Mouse (Mus musculus) adrenal gland, adult 18-20 months (tissue): ENCODE results near the gene Cdc14a. TPM values are rescaled to one million over a fixed set of nuclear protein-coding genes. Genes with fewer than 3 reads are reported as not detected.

ENCODE experiments used
- DNase-seq, 2 experiments: peaks; one replicate each; pipeline ENCODE4 v3.0.0; 2021 to 2022; ENCODE audit warnings: low spot score in 2 of 2
- total RNA-seq, 2 experiments: library from RNA; stranded (reverse); gene quantifications; 1 replicate in 1 of 2; 2 replicates in 1 of 2; pipeline ENCODE4 v1.2.3; 2021

Cdc14a gene
- total RNA-seq, 2 experiments from 2014 or later: 8.3 to 9.7 TPM

- DNase-seq: no peak
Observed at GRCm38 (mm10) chr3:116283996-116284395, 139.8 kb downstream of the Cdc14a start.

DNA sequence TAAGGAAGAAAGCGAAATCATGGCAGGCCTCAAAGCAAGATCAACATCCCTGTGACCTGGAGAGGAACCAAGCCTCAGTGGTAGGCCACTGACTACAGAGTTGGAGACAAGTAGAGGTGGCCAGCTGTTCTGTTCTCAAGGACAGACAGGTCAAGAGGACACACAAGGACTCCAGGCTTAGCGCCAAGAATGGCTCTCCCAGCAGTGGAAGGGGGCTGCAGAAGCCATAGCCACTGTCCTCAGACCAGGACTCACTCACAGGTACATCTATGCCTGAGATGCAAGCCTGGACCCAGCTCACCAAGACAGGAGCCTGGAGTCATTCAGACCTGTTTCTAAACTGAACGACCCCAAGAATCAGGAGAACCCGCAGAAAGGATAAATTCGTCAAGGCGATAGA lies 142.2 kb downstream of the Cdc14a start:
- no peak for DNase-seq

GRCm38 (mm10) chr3:116277146-116277545 lies 146.7 kb downstream of the Cdc14a start:
- no peak for DNase-seq

GRCm38 (mm10) chr3:116271679-116272078 lies 152.2 kb downstream of the Cdc14a start:
- no peak for DNase-seq

GRCm38 (mm10) chr3:116267036-116267654 lies 156.7 kb downstream of the Cdc14a start:
- DNase-seq: no peak

GRCm38 (mm10) chr3:116266360-116266759 lies 157.5 kb downstream of the Cdc14a start:
- DNase-seq: no peak

DNA sequence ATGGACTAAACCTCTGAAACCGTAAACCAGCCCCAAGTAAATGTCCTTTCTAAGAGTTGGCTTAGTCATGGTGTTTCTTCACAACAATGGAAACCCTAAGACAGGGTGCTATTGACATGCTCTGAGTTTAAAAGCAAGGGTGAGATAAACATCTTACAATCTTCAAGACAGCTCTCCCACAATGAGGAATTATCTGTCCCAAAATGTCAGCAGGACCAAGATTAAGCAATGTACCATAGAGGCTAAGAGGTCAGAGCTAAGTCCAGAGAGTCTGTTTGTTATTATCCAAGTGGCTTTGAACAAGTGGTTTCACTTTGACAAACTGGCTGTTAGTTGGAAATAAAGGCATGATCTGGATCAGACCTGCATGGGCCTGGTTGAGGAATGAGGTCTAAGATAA lies 159.9 kb downstream of the Cdc14a start:
- no peak for DNase-seq

GRCm38 (mm10) chr3:116263061-116263460 lies 160.8 kb downstream of the Cdc14a start:
- no peak for DNase-seq

DNA sequence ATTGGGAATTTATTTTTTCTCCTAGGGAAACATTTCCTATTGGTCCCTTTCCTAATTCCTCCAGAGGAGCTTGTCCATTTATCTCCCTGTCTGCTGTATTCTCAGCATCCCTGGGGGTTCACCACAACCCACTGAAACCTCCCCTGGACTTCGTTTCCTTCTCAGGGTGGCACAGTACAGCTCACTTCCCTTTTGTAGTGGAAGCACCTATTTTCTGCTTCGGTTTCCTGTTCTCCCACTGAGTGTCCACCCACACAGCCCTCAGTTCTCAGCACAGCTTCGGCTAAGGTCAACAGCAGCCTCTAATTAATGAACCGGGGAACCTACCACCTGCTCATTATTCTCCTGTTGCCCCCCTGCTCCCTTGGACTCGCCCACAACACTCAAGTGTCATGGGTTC lies 167.7 kb downstream of the Cdc14a start:
- no peak for DNase-seq

- DNase-seq: peak in 1 of 2 experiments; percentile 27
Observed at GRCm38 (mm10) chr3:116253077-116253531, 170.7 kb downstream of the Cdc14a start, which contains the start of gene Gpr88. Gpr88 (minus strand) TSS chr3:116253503.

DNA sequence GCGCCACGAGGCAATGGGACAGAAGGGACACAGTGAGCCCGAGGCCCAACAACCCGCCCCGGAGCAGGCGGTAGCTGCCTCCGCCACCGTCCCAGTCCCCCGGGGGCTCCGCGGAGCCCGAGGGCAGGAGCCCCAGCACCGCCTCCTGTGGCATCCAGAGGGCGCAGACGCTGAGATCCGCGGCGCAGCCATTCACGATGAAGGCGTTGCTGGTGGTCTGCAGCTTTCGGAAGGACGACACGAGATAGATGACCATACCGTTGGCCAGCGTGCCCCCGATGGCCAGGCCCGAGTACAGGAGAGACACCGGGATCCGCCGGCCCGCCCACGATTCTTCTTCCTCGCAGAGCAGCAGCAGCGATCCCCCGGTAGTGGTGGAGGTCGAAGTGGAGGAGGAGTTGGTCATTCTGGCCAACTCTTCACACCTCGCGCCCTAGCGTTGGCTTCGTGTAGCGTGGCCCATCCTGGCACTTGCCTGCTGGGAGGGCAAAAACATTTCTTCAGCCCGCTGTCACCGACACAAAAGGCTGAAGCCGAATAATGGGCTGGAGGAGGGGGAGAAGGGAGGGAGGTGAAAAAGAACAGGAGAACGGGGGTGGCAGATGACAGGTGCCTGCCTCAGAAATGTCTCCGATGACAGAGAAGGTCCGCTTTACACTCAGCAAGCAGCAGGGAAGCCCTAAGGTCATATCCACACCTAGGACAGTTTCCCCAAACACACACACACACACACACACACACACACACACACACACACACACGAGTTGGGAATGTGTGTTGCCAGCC lies 171.4 kb downstream of the Cdc14a start:
- peak in 1 of 2 experiments; percentile 5 for DNase-seq

DNA sequence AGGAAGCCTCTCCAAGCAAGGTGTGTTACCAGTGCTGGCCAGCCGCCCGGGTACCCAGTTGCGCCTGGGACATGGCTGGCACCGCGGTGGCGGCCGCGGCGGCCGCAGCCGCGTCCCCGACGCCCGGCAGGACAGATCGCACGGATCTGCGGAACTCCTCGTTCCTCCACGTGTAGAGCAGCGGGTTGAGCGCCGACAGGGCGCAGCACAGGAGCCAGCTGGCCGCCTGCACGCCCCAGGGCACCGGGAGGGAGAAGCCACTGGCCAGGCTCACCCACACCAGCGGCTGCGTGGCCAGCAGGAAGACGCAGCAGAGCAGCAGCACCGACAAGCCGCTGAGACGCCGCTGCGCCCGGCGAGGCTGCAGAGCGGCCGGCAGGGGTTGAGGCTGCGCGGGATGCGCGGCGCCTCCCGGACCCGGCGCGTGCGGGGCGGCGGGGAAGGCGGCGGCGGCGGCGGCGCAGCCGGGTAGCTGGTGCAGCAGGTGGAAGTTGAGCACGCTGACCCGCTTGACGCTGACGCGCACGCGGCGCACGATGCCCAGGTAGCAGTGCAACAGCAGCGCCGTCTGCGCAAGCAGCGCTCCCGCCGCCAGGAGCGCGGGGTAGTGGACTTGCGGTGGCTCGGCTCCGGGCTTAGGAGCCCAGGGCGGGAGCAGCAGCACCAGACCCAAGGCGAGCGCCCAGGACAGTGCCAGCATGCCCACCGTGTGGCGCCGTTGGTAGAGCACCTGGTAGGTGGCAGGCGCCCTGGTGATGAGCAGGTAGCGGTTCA lies 172.2 kb downstream of the Cdc14a start:
- peak; percentile 30 to 34 for DNase-seq

DNA sequence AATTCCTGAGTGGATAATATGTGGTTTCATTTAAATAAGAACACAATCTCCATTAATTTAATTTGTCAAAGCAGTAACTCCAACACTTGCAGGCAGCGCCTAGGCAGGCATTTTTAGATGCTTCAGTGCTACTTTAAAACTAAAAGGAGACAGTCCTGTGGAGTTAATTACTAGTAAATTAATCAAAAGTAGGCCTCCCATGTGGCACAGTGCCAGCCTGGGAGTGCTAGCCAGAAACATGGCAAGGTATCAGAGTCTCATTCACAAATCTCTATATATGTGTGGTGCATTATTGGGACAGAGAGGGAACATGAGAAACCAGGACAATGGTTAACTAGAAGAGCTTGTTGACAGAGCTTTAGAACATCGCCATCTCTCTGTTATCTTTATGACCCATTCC lies 174.8 kb downstream of the Cdc14a start:
- DNase-seq: no peak

GRCm38 (mm10) chr3:116244476-116244875 lies 179.4 kb downstream of the Cdc14a start:
- no peak for DNase-seq

- no peak for DNase-seq
Observed at GRCm38 (mm10) chr3:116242685-116243084, 181.1 kb downstream of the Cdc14a start.

GRCm38 (mm10) chr3:116237527-116237926 lies 186.3 kb downstream of the Cdc14a start:
- DNase-seq: no peak

DNA sequence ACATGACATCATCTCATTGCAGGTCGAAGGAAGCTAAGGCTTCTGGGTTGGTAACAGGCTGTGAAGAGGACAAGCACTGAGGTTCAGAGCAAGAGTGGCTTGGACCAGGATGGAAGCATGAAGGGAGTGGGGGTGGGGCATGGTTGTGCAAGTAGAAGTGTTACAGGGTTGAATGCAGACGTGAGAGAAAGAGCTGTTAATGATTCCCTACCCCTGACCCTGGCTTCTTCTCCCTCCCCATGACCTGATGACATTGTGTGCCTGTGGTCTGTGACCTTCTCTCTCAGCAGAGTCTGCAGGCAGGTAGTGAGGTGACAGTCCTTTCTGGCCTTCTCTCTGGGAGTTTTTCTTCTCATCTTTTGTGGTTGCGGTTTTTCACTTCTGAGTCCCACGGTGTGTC lies 187.0 kb downstream of the Cdc14a start:
- no peak for DNase-seq

GRCm38 (mm10) chr3:116233515-116233914 lies 190.3 kb downstream of the Cdc14a start:
- no peak for DNase-seq

- no peak for DNase-seq
Observed at GRCm38 (mm10) chr3:116232763-116233162, 191.1 kb downstream of the Cdc14a start.

DNA sequence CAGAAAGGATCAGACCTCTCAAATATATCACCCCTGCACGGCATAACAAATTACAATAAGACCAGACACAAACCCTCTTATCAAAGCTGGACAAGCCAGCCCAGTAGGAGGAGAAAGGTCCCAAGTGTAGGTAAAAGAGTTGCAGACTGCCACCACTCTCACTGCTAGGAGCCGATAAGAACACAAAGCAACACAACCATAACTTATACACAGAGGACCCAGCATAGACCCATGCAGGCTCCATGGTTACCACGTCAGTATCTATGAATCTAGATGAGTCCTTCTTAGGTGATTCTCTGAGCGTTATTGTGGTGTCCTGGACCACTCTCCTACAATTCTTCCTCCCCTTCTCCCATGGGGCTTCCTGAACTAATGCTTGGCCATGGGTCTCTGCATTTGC lies 194.5 kb downstream of the Cdc14a start:
- DNase-seq: no peak

DNA sequence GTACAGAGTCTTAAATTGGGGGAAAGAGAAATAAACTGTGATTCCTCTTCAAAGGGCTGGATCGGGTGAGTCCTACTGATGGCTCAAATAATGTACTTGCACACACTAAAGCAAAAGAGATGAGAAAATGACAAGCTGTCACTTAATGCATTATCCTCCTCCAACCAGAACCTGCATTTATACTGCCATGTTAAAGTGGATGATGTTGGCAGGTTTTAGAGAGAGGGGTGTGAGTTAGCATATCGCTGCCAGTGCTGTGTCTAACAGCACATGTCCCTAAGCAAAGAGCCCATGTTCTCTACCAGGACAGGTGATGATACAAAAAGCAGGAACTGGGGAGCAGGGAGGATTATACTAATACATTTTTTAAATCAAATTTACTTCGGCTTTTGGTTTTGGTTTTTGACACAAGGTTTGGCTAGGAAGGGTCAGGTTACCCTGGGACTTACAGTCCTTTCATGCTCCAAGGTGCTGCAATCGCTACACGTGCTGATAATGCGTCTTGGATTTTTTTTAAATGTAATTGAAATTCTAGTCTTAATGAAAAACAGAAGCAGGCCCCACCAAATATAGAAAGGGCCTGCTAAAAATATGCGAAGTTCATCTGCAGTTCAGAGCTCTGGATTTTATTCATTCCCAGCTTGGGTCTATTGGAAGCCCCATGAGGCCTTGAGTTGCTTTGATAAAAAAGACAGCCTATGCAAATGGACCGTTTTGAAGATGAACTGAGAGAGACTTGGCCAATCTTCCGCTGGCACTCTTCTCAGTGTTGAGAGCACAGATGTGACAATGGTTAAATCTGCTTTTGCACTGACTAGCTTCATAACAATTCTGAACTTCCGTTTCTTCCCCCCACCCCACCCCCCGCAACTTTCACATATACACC lies 195.2 kb downstream of the Cdc14a start:
- no peak for DNase-seq
